Mouse (Mus musculus) stomach, postnatal 0 days (tissue): Measurements from ENCODE around the gene Sh3bp2.

ENCODE experiments used
- CTCF ChIP-seq: IDR thresholded peaks from 2 replicates; pipeline ENCODE4 v1.5.1; 2016; ENCODE audit warnings: antibody characterized with exemption, low read depth, mild to moderate bottlenecking, moderate library complexity
- EP300 ChIP-seq: optimal IDR thresholded peaks from 2 replicates; pipeline ENCODE3; 2016; ENCODE audit warnings: antibody characterized with exemption

DNA sequence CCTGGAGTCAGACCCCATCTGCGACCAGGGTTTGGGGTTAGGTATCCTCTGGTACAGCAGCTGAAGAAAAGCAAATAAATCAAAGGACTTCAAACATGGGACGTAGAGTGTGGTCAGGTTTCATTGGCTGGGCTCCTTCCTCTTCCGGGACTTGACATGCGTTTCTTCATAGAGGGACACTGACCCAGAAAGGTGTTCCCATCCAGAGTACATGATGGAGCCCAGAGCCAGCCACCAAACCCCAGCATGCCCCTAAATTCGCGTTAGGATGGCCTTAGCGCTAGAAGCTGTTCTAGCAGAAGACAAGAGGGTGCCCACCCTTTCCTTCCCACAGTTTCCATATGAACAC is 11.4 kb upstream of the Sh3bp2 start:
- TF ChIP-seq CTCF = no peak
- TF ChIP-seq EP300 = no peak
